Mouse (Mus musculus) limb, embryonic 15.5 days (tissue): Measurements from ENCODE around the gene Ghsr. TPM values are rescaled to one million over a fixed set of nuclear protein-coding genes. Genes with fewer than 3 reads are reported as not detected.

Experiments
- ATAC-seq: fragments of 200-750 bp; cut with Nextera tagmentation; 2 replicates; pipeline ENCODE4 v1.8.0; 2017; ENCODE audit warnings: low read depth, moderate TSS enrichment; ENCODE audit not compliant: insufficient number of reproducible peaks, low FRiP score, low TSS enrichment
- H3K27ac ChIP-seq: fragments of 300-500 bp; sonication (generic); 2 replicates; pipeline ENCODE4 v1.5.1; 2015; ENCODE audit warnings: moderate library complexity, mild to moderate bottlenecking, inconsistent platforms
- H3K27me3 ChIP-seq: fragments of 300-500 bp; sonication (generic); 2 replicates; pipeline ENCODE4 v1.6.1; 2015; ENCODE audit warnings: inconsistent platforms
- H3K36me3 ChIP-seq: fragments of 300-500 bp; sonication (generic); 2 replicates; pipeline ENCODE4 v1.6.1; 2015; ENCODE audit warnings: inconsistent platforms
- H3K4me1 ChIP-seq: fragments of 300-500 bp; sonication (generic); 2 replicates; pipeline ENCODE4 v1.6.1; 2015; ENCODE audit warnings: inconsistent platforms
- H3K4me2 ChIP-seq: fragments of 300-500 bp; sonication (generic); 2 replicates; pipeline ENCODE4 v1.6.1; 2015; ENCODE audit warnings: mild to moderate bottlenecking, inconsistent platforms
- H3K4me3 ChIP-seq: fragments of 300-500 bp; sonication (generic); 2 replicates; pipeline ENCODE4 v1.5.1; 2015; ENCODE audit warnings: mild to moderate bottlenecking, inconsistent platforms
- H3K9ac ChIP-seq: fragments of 300-500 bp; sonication (generic); 2 replicates; pipeline ENCODE4 v1.6.1; 2015; ENCODE audit warnings: inconsistent platforms
- H3K9me3 ChIP-seq: fragments of 300-500 bp; sonication (generic); 2 replicates; pipeline ENCODE4 v1.6.1; 2016; ENCODE audit warnings: inconsistent platforms
- WGBS: fragments of 180-500 bp; shearing (Covaris S2); methylation state at CpG from one replicate; pipeline ENCODE4 v1.1.7; 2015; 5-methylcytosine and 5-hydroxymethylcytosine counted together
- polyA plus RNA-seq: library from polyadenylated mRNA; unstranded; fragments of >200 nt; fragmentation: Nextera tagmentation; extraction: Ambion mirVana; gene quantifications from 2 replicates; pipeline ENCODE4 v1.2.1, GENCODE M21; 2015

Ghsr gene
- polyA plus RNA-seq, 1 experiment from 2014 or later: not detected

DNA sequence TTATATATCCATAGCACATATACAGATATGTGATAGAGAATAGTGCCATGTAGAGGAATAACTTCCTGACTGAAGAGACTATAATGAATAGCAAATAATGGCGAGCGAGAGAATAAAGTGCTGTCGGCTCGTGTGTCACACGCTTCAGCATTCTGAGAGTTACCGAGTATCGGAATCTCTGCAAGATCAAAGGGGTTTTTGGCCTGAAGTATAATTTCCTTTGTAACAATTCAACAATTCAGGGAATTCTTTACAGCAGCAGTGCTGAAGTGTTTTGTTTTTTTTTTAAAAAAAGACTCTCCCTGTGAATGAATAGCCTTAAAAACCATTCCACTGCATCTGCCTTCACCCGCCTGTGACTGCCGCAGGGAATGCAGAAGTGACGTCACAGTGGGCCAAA is 45.6 kb downstream of the Ghsr start:
- no peak for ATAC-seq
- H3K9me3 ChIP-seq: no peaks in the 10 kb centered on the region
- no peaks in the 10 kb centered on the region for H3K4me1 ChIP-seq
- H3K4me2 ChIP-seq: no peak overlapping the region
- H3K9ac ChIP-seq: no peak overlapping the region
- WGBS: 87% methylated on average over 10 of the region's 10 CpGs
- H3K4me3 ChIP-seq: no peak overlapping the region
- no peaks in the 10 kb centered on the region for H3K27me3 ChIP-seq
- H3K27ac ChIP-seq: no peak overlapping the region
- peaks cover 26% of the 10 kb centered on the region for H3K36me3 ChIP-seq

DNA sequence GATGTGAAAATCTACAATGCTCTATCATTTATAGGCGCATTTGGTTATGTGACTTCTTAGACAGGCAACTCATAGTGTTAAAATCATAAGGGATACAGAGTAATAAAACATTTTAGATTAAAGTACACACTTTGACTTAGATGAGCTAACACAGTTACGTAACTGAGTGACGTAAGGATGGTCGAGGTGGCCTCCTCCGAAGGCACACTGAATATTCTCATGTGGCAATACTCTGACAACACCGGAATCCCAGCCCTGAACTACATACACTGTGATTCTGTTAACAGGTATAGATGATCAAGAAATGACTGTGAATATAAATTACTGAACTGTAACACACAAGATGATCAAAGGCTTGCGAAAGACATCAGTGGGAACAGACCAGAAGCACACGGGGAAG is 47.5 kb downstream of the Ghsr start:
- no peaks in the 10 kb centered on the region for H3K4me1 ChIP-seq
- H3K27me3 ChIP-seq: no peaks in the 10 kb centered on the region
- no peak for ATAC-seq
- peaks cover 40% of the 10 kb centered on the region for H3K36me3 ChIP-seq
- no peak overlapping the region for H3K4me2 ChIP-seq
- 91% methylated on average over 8 of the region's 8 CpGs for WGBS
- no peak overlapping the region for H3K9ac ChIP-seq
- no peak overlapping the region for H3K27ac ChIP-seq
- no peak overlapping the region for H3K4me3 ChIP-seq
- no peaks in the 10 kb centered on the region for H3K9me3 ChIP-seq

GRCm38 (mm10) chr3:27421980-27422379 is 50.8 kb downstream of the Ghsr start:
- Histone ChIP-seq H3K9me3 (no peaks in the 10 kb centered on the region), H3K36me3 (peaks cover 62% of the 10 kb centered on the region), H3K4me2 (no peak overlapping the region), H3K4me3 (no peak overlapping the region), H3K27ac (no peak overlapping the region), H3K9ac (no peak overlapping the region), H3K4me1 (no peaks in the 10 kb centered on the region), H3K27me3 (no peaks in the 10 kb centered on the region)
- no peak for ATAC-seq
- WGBS: 83% methylated on average over 12 of the region's 12 CpGs

DNA sequence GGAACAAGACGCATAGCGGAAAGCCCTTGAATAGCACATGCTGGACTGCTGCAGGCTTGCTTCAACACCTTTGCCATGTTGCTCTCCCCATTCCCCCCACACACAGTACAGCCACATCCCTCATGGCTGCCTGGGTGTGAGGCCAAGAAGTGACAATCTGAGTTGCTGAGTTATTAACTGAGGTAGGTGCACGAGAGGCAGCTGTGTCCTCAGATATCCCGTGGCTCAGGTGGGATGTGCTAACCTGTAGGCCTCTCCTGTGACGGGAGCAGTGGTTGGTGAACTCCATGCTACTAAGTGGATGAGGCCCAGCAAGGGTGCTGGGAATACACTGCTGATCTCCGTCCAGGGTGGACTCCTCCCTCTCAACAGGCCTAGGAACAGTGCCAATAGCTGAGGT is 51.4 kb downstream of the Ghsr start:
- Histone ChIP-seq H3K4me3 (no peak overlapping the region), H3K9ac (no peak overlapping the region), H3K36me3 (peaks cover 65% of the 10 kb centered on the region), H3K27ac (no peak overlapping the region), H3K4me1 (no peaks in the 10 kb centered on the region), H3K4me2 (no peak overlapping the region), H3K27me3 (no peaks in the 10 kb centered on the region), H3K9me3 (no peaks in the 10 kb centered on the region)
- 86% methylated on average over 6 of the region's 6 CpGs for WGBS
- no peak for ATAC-seq

DNA sequence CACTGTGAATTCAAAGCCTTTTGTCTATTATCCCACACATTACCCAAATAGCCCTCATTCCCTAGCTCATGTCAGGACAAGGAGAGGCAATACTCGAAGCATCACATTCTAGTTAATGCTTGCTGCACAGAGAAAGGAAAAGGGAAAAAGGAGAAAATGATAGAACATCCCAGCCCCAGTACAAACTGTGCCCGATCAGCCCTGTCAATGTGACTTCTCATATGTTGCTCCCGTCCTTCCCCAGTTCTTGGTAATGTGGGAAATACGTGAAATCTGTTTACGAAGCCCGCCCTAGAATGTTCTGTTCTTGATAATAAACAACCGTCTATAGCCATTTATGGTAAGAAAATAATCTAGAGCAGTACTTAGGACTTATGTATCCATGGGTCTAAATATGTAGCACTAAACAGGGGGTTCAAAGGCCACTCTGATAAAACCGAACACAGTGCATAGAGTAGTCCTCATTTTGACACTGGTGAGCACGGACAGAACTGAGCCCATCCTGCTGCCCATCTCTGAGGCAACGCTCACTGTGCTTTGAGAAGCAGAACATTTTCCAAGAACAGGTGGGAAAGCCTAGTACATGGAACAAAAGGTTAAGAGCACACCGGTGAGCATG is 53.0 kb downstream of the Ghsr start:
- H3K9ac ChIP-seq: no peak overlapping the region
- H3K27me3 ChIP-seq: no peaks in the 10 kb centered on the region
- ATAC-seq: no peak
- no peak overlapping the region for H3K4me2 ChIP-seq
- H3K27ac ChIP-seq: no peak overlapping the region
- 86% methylated on average over 11 of the region's 11 CpGs for WGBS
- H3K36me3 ChIP-seq: peaks cover 65% of the 10 kb centered on the region
- no peaks in the 10 kb centered on the region for H3K4me1 ChIP-seq
- no peak overlapping the region for H3K4me3 ChIP-seq
- H3K9me3 ChIP-seq: no peaks in the 10 kb centered on the region

DNA sequence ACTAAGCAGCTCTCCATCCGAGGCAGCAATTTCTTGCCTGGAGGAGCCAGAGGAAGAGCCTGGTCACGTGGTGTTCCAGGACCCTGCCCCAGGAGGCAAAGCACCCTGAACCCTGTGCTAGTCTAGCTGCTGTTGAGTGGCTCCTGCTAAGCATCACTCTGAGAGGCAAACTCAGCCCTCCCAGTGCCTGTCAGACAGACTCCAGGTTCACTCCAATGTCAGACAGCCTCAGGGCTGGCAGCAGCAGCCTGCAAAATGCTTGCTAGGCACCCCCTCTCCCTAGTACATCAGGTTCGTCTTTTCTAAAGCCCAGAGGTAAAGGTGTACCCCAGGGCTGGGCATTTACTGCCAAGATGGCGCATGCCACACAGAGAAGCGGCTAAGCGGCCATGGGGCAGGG is 56.3 kb downstream of the Ghsr start:
- Histone ChIP-seq H3K36me3 (peaks cover 67% of the 10 kb centered on the region), H3K9me3 (no peaks in the 10 kb centered on the region), H3K4me1 (no peaks in the 10 kb centered on the region), H3K4me2 (no peak overlapping the region), H3K4me3 (no peak overlapping the region), H3K27me3 (no peaks in the 10 kb centered on the region), H3K9ac (no peak overlapping the region), H3K27ac (no peak overlapping the region)
- no peak for ATAC-seq
- WGBS: 83% methylated on average over 6 of the region's 6 CpGs

Other genes starting within 250 kb of the Ghsr start
- 33.9 and 34.8 TPM in 2 replicates for gene Ect2, start 217.5 kb upstream of the Ghsr start, polyA plus RNA-seq
- gene Nceh1, start 188.4 kb upstream of the Ghsr start, polyA plus RNA-seq: 3.6 and 5.4 TPM in 2 replicates
- 0.10 and 0.15 TPM in 2 replicates for gene Tnfsf10, start 54.3 kb upstream of the Ghsr start, polyA plus RNA-seq